Mouse (Mus musculus): ENCODE results near the gene Clcn6. TPM values are rescaled to one million over a fixed set of nuclear protein-coding genes. Genes with fewer than 3 reads are reported as not detected.

Gene Clcn6
- polyA plus RNA-seq, 1 experiment = 2.7 TPM

- 51% methylated on average over 7 of the region's 7 CpGs for WGBS
- TF ChIP-seq CTCF (IDR thresholded peaks at IDR 0.05; ENCODE audit: extremely low read depth, insufficient read length, insufficient replicate concordance, low read depth, low read length) = no peak
- TF ChIP-seq POLR2A (IDR thresholded peaks at IDR 0.05; ENCODE audit: low read depth, low read length) = no peak
- H3K4me3 ChIP-seq (ENCODE audit: low read depth, low read length) = no peak overlapping the region
- no peaks in the 10 kb centered on the region for H3K36me3 ChIP-seq (ENCODE audit: control insufficient read depth, insufficient read depth, low read length)
- no peak overlapping the region for H3K27ac ChIP-seq (ENCODE audit: insufficient read depth, low read depth, low read length)
- no peaks in the 10 kb centered on the region for H3K27me3 ChIP-seq (ENCODE audit: control insufficient read depth, insufficient read depth, low read length)
- H3K4me1 ChIP-seq (ENCODE audit: control insufficient read depth, insufficient read depth, insufficient read length, low read length) = no peaks in the 10 kb centered on the region
Measured at GRCm38 (mm10) chr4:147993571-147994095, 45.0 kb downstream of the Clcn6 start.

- TF ChIP-seq POLR2A (IDR thresholded peaks at IDR 0.05; ENCODE audit: low read depth, low read length) (no peak), CTCF (IDR thresholded peaks at IDR 0.05; ENCODE audit: extremely low read depth, insufficient read length, insufficient replicate concordance, low read depth, low read length) (no peak)
- no peaks in the 10 kb centered on the region for H3K27me3 ChIP-seq (ENCODE audit: control insufficient read depth, insufficient read depth, low read length)
- no peaks in the 10 kb centered on the region for H3K36me3 ChIP-seq (ENCODE audit: control insufficient read depth, insufficient read depth, low read length)
- no peak within 1 kb of the TSS for H3K4me3 ChIP-seq (ENCODE audit: low read depth, low read length)
- no peaks in the 10 kb centered on the region for H3K4me1 ChIP-seq (ENCODE audit: control insufficient read depth, insufficient read depth, insufficient read length, low read length)
- H3K27ac ChIP-seq (ENCODE audit: insufficient read depth, low read depth, low read length) = no peak within 1 kb of the TSS
- 25% methylated on average over 20 of the region's 20 CpGs for WGBS
Measured at GRCm38 (mm10) chr4:147985205-147986132, 53.2 kb downstream of the Clcn6 start, which contains the start of gene Nppb. Nppb (plus strand) TSS chr4:147985788.

- Histone ChIP-seq H3K4me1 (ENCODE audit: control insufficient read depth, insufficient read depth, insufficient read length, low read length) (no peaks in the 10 kb centered on the region), H3K27ac (ENCODE audit: insufficient read depth, low read depth, low read length) (no peak overlapping the region), H3K27me3 (ENCODE audit: control insufficient read depth, insufficient read depth, low read length) (no peaks in the 10 kb centered on the region), H3K4me3 (ENCODE audit: low read depth, low read length) (no peak overlapping the region), H3K36me3 (ENCODE audit: control insufficient read depth, insufficient read depth, low read length) (no peaks in the 10 kb centered on the region)
- WGBS = 77% methylated on average over 7 of the region's 7 CpGs
- TF ChIP-seq CTCF (IDR thresholded peaks at IDR 0.05; ENCODE audit: extremely low read depth, insufficient read length, insufficient replicate concordance, low read depth, low read length) (no peak), POLR2A (IDR thresholded peaks at IDR 0.05; ENCODE audit: low read depth, low read length) (no peak)
Measured at GRCm38 (mm10) chr4:147979441-147979860, 59.2 kb downstream of the Clcn6 start.

GRCm38 (mm10) chr4:147978391-147978790, 60.2 kb downstream of the Clcn6 start:
- Histone ChIP-seq H3K27me3 (ENCODE audit: control insufficient read depth, insufficient read depth, low read length) (no peaks in the 10 kb centered on the region), H3K36me3 (ENCODE audit: control insufficient read depth, insufficient read depth, low read length) (no peaks in the 10 kb centered on the region), H3K4me1 (ENCODE audit: control insufficient read depth, insufficient read depth, insufficient read length, low read length) (no peaks in the 10 kb centered on the region), H3K4me3 (ENCODE audit: low read depth, low read length) (no peak overlapping the region), H3K27ac (ENCODE audit: insufficient read depth, low read depth, low read length) (no peak overlapping the region)
- 88% methylated on average over 6 of the region's 6 CpGs for WGBS
- TF ChIP-seq POLR2A (IDR thresholded peaks at IDR 0.05; ENCODE audit: low read depth, low read length) (no peak), CTCF (IDR thresholded peaks at IDR 0.05; ENCODE audit: extremely low read depth, insufficient read length, insufficient replicate concordance, low read depth, low read length) (no peak)

- H3K36me3 ChIP-seq (ENCODE audit: control insufficient read depth, insufficient read depth, low read length) = no peaks in the 10 kb centered on the region
- WGBS = 74% methylated on average over 4 of the region's 4 CpGs
- H3K4me3 ChIP-seq (ENCODE audit: low read depth, low read length) = no peak overlapping the region
- TF ChIP-seq POLR2A (IDR thresholded peaks at IDR 0.05; ENCODE audit: low read depth, low read length) (no peak), CTCF (IDR thresholded peaks at IDR 0.05; ENCODE audit: extremely low read depth, insufficient read length, insufficient replicate concordance, low read depth, low read length) (no peak)
- no peaks in the 10 kb centered on the region for H3K4me1 ChIP-seq (ENCODE audit: control insufficient read depth, insufficient read depth, insufficient read length, low read length)
- H3K27ac ChIP-seq (ENCODE audit: insufficient read depth, low read depth, low read length) = no peak overlapping the region
- no peaks in the 10 kb centered on the region for H3K27me3 ChIP-seq (ENCODE audit: control insufficient read depth, insufficient read depth, low read length)
Measured at GRCm38 (mm10) chr4:147977726-147978125, 60.9 kb downstream of the Clcn6 start.

- Histone ChIP-seq H3K27me3 (ENCODE audit: control insufficient read depth, insufficient read depth, low read length) (no peaks in the 10 kb centered on the region), H3K4me1 (ENCODE audit: control insufficient read depth, insufficient read depth, insufficient read length, low read length) (no peaks in the 10 kb centered on the region), H3K4me3 (ENCODE audit: low read depth, low read length) (no peak overlapping the region), H3K36me3 (ENCODE audit: control insufficient read depth, insufficient read depth, low read length) (no peaks in the 10 kb centered on the region), H3K27ac (ENCODE audit: insufficient read depth, low read depth, low read length) (no peak overlapping the region)
- WGBS = 58% methylated on average over 3 of the region's 3 CpGs
- no peak for TF ChIP-seq CTCF (IDR thresholded peaks at IDR 0.05; ENCODE audit: extremely low read depth, insufficient read length, insufficient replicate concordance, low read depth, low read length)
- no peak for TF ChIP-seq POLR2A (IDR thresholded peaks at IDR 0.05; ENCODE audit: low read depth, low read length)
Measured at GRCm38 (mm10) chr4:147976237-147976636, 62.4 kb downstream of the Clcn6 start.

GRCm38 (mm10) chr4:147969337-147969736, 69.3 kb downstream of the Clcn6 start:
- no peak for TF ChIP-seq CTCF (IDR thresholded peaks at IDR 0.05; ENCODE audit: extremely low read depth, insufficient read length, insufficient replicate concordance, low read depth, low read length)
- H3K27me3 ChIP-seq (ENCODE audit: control insufficient read depth, insufficient read depth, low read length) = no peaks in the 10 kb centered on the region; the same call in 1 of the 2 replicates
- no peaks in the 10 kb centered on the region for H3K4me1 ChIP-seq (ENCODE audit: control insufficient read depth, insufficient read depth, insufficient read length, low read length)
- no peak overlapping the region for H3K27ac ChIP-seq (ENCODE audit: insufficient read depth, low read depth, low read length)
- H3K36me3 ChIP-seq (ENCODE audit: control insufficient read depth, insufficient read depth, low read length) = no peaks in the 10 kb centered on the region
- WGBS = 32% methylated on average over 9 of the region's 9 CpGs
- no peak overlapping the region for H3K4me3 ChIP-seq (ENCODE audit: low read depth, low read length)

Data from small intestine, adult 2 months (tissue).